Mouse (Mus musculus) kidney, adult 18-20 months (tissue): ENCODE results near the gene Moxd1.
"Not testable (repeated sequence)": the region's sequence is repeated elsewhere in the genome, so short reads cannot be mapped to it uniquely, and the experiment has no call there.

Experiments used
- DNase-seq: peaks from one replicate; pipeline ENCODE4 v3.0.0; 2021

Gene Moxd1

DNA sequence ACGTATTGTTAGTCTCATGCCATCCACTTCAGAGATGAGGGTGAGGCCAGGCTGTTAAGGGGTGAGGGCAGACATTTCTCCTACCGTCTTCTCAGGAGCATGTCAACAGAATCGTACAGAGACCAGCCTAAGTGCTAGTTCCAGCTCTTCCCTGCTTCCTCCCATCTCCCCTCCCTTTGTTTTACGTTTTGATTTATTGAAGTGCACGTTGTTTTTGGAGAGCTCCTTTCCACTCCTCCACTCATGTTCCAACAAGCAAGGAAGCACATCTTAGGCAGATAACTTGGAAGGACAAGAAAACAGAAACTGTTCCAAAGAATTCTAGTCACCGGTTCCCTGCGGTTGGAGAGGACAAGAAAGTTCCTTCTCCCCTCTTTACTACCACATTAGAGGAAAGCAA is 52.9 kb downstream of the Moxd1 start:
- no peak for DNase-seq

DNA sequence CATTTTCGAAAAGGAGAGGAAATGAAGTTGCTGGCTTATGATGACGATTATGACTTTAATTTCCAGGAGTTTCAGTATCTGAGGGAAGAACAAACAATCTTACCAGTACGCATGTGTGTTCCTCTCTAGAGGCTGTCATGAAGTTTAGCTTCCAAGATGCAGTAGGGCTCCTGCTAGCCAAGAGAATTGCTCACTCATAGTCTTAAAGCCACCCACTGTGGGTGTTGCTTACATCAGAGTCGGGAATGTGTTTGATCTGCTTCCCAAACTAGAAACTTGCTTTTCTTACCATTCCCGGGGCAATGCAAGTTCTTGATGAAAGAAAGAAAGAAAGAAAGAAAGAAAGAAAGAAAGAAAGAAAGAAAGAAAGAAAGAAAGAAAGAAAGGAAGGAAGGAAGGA is 59.3 kb downstream of the Moxd1 start:
- no peak for DNase-seq

DNA sequence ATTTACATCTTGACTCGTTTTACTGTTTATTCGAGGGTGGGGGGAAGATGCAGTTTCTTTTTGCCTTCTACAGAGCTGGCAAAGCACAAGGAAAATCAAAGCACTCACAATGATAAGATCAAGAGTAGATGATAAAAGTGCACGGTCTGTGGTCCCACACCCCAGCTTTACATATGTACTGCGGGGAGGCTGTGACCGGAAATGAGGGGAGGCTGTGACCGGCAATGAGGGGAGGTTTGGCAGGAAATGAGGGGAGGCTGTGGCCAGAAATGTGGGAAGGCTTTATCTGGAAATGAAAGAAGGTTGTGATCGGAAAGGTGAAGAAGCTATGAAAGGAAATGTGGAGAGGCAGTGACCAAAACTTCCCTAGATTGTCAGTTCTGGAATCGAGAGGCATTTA is 68.3 kb downstream of the Moxd1 start:
- no peak for DNase-seq

DNA sequence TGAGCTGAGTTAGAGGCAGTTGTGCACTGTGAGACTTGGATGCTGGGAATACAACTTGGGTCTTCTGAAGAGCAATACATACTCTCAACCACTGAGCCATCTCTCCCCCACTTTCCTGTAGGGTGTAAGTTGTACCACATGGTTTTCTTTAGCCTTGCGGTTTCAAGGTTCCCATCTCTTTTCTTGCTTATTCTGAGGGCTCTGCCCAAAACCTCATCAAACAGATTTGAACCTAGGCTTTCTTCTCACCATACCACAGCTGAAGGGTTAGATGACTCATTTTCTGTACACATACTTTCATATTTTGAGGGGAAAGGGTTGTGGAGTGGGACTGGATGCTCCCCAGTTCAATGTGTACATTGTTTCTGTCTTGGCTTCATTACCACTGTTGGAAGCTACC is 69.4 kb downstream of the Moxd1 start:
- DNase-seq, result no peak

DNA sequence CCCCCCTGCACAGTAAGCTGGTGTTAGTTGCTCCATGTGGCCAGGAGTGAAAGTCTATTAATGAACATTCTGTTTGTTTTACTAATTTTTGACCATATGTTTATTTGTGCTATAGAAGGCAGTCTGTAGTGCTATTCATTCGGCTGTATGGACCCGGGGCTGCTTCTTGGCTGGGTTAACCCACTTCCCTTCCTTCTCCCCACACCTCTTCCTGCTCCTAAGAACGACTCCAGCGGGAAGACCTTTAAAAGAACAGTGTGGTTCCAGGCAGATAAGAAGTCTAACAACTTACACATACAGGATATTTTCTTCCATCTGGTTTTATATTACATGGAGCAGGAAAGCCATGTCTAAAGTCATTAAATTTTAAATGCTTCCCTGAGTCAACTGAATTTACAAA is 73.3 kb downstream of the Moxd1 start:
- DNase-seq, result no peak

DNA sequence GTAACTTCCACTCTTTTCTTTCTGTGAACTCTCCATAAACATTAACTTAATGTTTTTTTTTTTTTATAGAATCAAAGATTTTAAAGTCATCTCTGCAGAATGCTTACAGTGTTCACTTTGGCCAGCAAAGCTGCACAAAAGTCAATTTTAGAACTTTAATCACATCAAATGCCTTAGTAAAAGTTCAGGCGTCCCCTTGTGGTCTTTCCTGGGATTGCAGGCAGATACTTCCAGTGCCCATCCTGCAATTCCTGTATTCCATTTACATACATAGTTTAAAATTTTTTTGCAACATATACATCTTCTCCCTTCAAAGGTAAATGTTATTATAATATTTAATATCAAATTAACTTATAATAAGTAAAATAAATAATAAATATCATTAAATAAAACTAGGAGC is 74.5 kb downstream of the Moxd1 start:
- DNase-seq, result peak; percentile 59

DNA sequence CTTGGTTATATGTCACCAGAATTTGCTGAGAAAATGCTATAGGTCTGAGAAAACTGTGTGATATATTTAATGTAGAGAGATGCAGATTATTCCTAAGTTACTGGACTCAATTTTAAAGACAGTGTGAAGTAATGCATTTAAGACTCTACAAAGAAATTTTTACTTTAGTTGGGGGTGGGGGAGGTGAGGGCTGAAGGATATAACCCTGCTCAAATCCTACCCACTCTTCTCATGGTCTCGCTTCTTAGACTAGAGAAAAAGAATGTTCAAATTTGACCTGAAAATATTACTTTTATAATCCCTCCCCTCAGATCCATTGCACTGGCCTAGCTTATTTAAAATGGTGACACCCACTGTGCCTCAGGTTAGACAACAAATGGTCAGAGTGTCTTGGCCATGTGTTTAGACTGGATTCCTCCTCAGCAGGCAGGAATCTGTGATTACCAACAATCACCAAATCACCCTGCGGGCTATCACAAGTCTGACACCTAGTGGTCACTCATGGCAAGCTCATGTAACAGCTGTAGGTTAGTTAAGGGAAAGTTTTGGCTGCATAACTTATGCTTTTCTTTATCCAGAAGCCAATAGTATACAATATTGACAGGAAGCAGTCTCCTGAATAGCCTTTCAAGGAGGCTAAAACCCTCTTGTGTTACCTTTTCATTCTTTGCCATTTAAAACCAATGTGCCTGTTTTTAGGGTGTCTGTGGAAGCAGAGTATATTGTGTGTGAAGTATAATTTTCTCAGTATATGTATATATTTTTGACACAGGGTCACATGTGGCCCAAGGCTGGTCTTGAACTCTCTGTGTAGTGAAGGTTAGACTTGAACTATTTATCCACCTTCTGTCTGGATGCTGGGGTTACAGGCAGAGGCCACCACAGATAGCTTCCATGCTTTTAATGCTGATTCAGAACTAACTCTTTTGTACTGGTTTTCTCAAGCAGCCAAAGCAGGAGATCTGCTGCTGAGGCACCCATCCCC is 75.2 kb downstream of the Moxd1 start:
- peak; percentile 64 for DNase-seq

DNA sequence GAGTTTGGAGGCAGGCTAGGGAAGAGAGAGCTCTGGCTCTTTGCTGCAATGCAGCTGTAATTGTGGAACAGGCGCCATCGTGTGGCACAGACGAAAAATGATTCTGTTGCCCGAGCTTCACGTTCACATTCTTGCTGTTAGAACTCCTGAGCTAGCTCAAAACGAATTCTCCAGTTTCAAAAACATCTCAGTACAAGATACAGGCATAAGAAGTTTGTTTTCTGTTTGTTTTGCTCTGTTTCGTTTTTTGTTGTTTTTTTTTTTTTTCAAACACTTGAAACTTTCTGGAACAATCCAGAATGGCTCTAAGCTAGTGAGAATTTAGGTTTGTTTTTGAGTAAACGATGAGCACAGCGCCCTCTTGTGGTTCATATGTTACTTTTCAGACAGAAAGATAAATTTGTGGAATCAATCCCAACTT is 88.9 kb downstream of the Moxd1 start:
- peak; percentile 80 for DNase-seq

DNA sequence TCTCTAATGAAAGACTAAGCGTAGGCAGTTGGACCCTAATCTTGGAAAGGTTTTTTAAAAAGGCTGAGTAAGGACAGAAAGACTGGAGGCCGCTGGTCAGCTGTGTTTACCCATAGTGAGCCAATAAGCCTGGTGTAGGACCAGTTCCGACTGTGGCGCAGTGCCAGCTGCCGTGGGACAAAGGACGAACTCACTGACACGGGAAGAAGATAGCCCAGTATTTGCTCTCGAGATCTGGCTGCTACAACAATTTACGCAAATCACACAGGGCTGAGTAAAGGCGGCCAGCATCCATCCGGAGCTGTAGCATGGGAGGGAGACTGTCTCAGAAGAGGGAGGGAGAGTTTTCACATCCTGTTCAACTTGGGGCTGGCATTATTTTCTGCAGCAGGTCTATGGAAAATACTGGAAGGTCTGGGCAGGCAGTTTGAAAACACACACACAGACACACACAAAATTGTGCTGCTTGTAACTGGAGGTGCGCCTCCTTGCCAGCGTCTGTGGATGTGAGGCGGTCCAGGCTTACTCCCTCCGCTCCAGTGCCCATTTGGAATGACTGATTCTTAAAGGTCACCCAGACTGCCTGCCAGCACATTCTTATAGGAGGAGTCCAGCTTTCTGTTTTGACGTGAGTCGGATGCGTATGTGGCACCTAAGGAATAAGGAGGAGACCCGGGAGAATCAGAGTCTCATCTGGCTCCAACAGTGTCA is 94.0 kb downstream of the Moxd1 start:
- DNase-seq, result peak; percentile 70

DNA sequence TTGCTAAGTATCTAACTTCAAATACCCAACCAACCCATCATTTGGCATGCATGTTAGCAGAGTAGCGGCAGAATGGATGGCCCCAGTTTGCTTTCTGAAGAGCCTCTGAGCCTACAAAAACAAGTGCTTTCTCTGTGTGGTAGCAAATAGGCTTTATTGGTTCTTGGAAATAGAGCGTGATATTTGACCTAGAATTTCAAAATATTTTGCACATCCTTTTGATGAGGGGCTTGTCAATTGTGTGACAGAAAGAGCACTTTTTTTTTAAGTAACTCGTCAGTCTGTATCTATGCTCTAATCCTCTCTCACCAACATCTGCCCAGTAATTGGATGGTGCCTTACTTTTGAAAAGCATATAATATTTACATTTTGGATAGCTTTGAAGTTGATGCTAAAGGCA is 97.0 kb downstream of the Moxd1 start:
- no peak for DNase-seq

DNA sequence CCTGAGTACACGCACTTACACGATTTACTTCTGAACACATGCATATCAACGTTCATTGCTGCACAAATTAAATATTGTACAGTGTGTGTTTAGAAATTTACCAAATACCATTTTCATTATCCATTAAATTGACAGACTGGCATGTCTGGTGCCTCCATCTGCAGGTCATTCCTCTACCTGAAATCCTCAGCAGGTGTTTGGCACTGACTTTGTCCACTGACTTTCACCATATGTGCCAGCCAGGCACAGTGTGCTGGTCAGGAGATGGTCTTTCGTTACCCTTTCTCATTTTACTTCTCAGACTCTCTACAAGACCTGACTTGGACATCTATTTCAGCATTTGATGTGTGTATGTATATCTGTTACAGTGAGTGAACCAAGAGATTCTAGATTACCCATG is 99.7 kb downstream of the Moxd1 start:
- DNase-seq, result no peak

DNA sequence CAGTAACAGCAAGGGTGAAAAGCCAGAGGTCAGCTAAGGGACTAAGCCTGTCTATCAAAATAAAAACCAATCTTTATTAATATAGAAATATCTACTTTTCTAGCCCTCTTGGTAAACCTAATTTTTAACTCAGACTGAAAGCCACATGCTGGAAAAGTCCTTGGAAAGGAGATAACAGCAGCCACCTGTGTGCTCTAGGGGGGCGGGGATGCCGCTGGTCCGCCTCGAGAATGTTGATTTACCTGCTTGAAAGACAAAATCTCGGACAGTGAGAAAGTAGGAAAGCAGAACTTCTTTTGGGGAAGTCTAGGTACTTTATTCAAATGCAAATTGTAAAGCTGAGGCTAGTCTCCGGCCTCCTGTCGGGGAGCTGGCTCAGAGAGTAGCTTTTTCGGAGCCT is 103.9 kb downstream of the Moxd1 start:
- DNase-seq, result not testable (repeated sequence)

DNA sequence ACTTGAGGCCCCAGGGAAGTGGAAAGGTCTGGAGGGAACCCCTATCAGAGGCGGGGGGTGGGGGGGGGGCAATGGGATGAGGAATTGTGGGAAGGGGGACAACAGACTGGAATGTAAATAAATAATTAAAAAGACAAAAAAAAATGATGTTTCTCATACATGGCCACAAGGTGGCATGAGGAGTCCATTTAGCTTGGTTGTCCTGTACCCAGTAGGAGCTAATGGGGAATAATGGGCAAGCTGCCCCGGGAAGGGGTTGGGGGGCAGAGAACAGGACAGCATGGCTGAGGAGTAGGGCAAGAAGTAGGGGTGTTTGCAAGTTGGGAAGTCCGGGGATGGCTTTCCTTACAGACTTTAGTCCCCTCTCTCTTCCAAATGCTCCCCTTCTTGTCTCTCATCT is 109.5 kb downstream of the Moxd1 start:
- DNase-seq, result no peak

DNA sequence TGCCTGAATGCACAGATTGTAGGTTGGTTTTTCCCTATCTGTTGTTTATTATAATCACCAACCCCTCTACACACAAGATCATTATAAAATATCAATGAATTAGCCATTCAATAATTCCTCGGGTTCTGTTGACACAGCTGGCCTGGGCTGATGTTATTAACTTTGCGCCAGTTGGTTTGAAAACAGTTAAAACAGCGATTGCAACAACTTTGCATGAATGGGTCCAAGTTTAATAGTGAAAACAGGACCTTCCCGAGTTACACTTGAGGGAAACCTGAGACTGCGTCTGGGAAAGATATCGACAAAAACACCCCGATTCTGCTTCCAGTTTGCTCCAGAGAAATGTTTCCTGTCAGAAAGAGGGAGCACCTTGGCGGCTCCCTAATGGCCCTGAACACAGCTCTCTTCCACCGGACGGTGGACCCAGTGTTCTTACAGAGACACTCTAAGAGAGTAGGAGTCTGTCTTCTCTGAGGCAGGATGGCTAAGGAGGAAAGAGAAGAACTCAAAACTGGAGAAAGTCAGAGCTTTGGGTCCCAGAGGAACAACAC is 116.4 kb downstream of the Moxd1 start:
- no peak for DNase-seq

DNA sequence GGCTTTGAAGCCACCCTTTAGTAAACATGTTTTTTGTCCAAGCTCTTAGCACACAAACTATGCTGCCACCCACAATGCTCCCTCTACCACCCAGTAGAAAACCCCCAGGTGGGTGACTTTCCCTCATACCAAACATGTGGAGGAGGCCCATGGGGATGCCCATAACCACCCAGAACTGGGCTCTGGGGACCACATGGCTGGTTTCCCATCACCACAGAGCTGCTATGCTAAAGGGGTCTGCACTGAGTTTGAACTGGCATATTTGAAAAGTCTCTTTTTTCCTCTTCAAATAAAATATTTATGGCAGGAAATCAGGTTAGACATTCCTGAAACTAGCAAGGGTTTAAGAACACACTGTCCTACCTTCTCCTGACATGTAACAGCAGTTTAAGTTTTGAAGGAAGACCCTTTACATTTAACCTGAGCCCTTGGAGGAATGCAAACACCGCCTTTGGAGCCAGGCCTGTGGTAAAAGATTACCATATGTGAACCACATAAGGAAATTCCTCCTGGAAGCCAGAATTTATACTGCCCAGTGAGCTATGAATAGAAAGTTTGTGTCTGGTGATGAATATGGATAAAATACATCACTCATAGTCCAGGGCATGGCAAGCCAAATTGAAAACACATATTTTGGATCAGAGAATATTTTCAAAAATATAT is 117.4 kb downstream of the Moxd1 start:
- DNase-seq, result no peak

DNA sequence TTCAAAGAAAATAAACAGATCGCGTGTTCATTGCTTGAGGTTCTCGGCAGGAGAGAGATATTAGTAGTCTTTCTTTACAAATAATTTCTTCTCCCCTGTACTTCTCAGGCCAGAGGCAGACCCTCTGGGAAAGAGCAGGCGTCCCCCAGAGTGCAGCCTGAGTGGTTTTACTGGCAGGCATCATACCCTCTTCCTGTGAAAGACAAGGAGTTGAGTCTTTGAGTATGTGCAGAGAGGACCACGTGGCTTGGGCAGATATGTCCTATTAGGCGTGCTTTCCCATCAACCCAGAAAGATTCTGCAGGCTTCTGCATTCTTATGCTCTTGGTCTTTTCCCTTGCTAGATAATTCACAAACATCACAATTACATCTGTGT is 117.9 kb downstream of the Moxd1 start:
- DNase-seq, result no peak

DNA sequence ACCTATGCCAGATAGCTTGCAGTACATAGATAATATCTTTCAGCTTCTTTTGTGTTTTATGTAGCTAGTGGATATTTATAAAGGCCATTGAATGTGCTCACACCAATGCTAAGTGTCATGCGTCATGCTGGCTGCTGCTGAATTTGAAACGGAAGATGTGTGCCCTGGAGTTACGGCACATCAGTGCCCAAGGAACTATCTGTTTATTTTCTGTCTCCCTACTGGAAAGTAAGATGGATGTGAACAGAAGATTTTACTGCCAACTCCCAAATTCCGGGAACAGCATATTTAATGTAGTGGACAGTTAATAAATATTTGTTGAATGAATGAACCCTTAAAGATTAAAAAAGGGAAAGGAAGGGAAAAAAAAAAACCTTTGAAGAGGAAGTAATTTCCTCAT is 119.8 kb downstream of the Moxd1 start:
- no peak for DNase-seq
